Mouse (Mus musculus) small intestine, adult 2 months (tissue): ENCODE measurements around the gene Slc25a5. TPM values are rescaled to one million over a fixed set of nuclear protein-coding genes. Genes with fewer than 3 reads are reported as not detected.

Source experiments
- H3K27ac ChIP-seq: fragments of 200-500 bp; 2 replicates; pipeline ENCODE4 v1.5.1; 2012; ENCODE audit warnings: low read depth, low read length, control low read depth, inconsistent platforms; ENCODE audit not compliant: insufficient read depth
- H3K27me3 ChIP-seq: fragments of 200-500 bp; 2 replicates; pipeline ENCODE4 v1.6.1; 2012; ENCODE audit warnings: mild to moderate bottlenecking, moderate library complexity, low read length, inconsistent platforms; ENCODE audit not compliant: control insufficient read depth, insufficient read depth
- H3K36me3 ChIP-seq: fragments of 200-500 bp; 2 replicates; pipeline ENCODE4 v1.6.1; 2012; ENCODE audit warnings: mild to moderate bottlenecking, low read length, control low read depth, inconsistent platforms; ENCODE audit not compliant: control insufficient read depth, insufficient read depth
- H3K4me1 ChIP-seq: fragments of 200-500 bp; 2 replicates; pipeline ENCODE4 v1.6.1; 2012; ENCODE audit warnings: low read length, inconsistent platforms, mixed read lengths; ENCODE audit not compliant: control insufficient read depth, insufficient read depth, insufficient read length
- H3K4me3 ChIP-seq: fragments of 200-500 bp; 2 replicates; pipeline ENCODE4 v1.5.1; 2012; ENCODE audit warnings: low read depth, mild to moderate bottlenecking, control low read depth, inconsistent platforms, low read length, moderate library complexity
- CTCF ChIP-seq: fragments of 200-500 bp; IDR thresholded peaks from 2 replicates; pipeline ENCODE4 v1.5.1; 2012; ENCODE audit warnings: low read depth, mild to moderate bottlenecking, control low read depth, inconsistent platforms, low read length, moderate library complexity, mixed read lengths; ENCODE audit not compliant: insufficient replicate concordance, insufficient read length; ENCODE audit errors: extremely low read depth
- POLR2A ChIP-seq: fragments of 200-500 bp; IDR thresholded peaks from 2 replicates; pipeline ENCODE4 v1.6.1; 2012; ENCODE audit warnings: low read depth, mild to moderate bottlenecking, control low read depth, inconsistent platforms, low read length, moderate library complexity
- WGBS: fragments of 180-500 bp; shearing (Covaris S2); methylation state at CpG from one replicate; pipeline ENCODE4 v1.1.7; 2018; 5-methylcytosine and 5-hydroxymethylcytosine counted together
- polyA plus RNA-seq: library from polyadenylated mRNA; depleted of rRNA; stranded (reverse); fragments of >200 nt; gene quantifications from 2 replicates; pipeline ENCODE4 v1.2.3, GENCODE M21; 2012

Slc25a5 gene
- polyA plus RNA-seq, 1 experiment, result 2,171 TPM

GRCm38 (mm10) chrX:36758566-36758965 is 36.9 kb upstream of the Slc25a5 start:
- no peaks in the 10 kb centered on the region for H3K36me3 ChIP-seq
- H3K4me1 ChIP-seq, result peaks cover 10% of the 10 kb centered on the region; the same call in 1 of the 2 replicates
- TF ChIP-seq POLR2A, result no peak
- no peak for TF ChIP-seq CTCF
- H3K27ac ChIP-seq, result no peak overlapping the region
- no peaks in the 10 kb centered on the region for H3K27me3 ChIP-seq
- H3K4me3 ChIP-seq, result no peak overlapping the region
- 57% methylated on average over 6 of the region's 6 CpGs for WGBS

GRCm38 (mm10) chrX:36760946-36761635 is 34.4 kb upstream of the Slc25a5 start:
- no peaks in the 10 kb centered on the region for H3K36me3 ChIP-seq
- H3K4me1 ChIP-seq, result peaks cover 10% of the 10 kb centered on the region; the same call in 1 of the 2 replicates
- no peaks in the 10 kb centered on the region for H3K27me3 ChIP-seq
- no peak overlapping the region for H3K4me3 ChIP-seq
- TF ChIP-seq POLR2A, result no peak
- TF ChIP-seq CTCF, result no peak
- WGBS, result 55% methylated on average over 6 of the region's 6 CpGs
- peak overlapping the region; percentile 92 for H3K27ac ChIP-seq

GRCm38 (mm10) chrX:36762289-36762688 is 33.2 kb upstream of the Slc25a5 start:
- Histone ChIP-seq H3K27ac (peak overlapping the region; percentile 92), H3K4me1 (peaks cover 10% of the 10 kb centered on the region; the same call in 1 of the 2 replicates), H3K36me3 (no peaks in the 10 kb centered on the region), H3K4me3 (no peak overlapping the region; the same call in 1 of the 2 replicates), H3K27me3 (no peaks in the 10 kb centered on the region)
- TF ChIP-seq POLR2A (no peak), CTCF (no peak)
- 38% methylated on average over 5 of the region's 5 CpGs for WGBS

GRCm38 (mm10) chrX:36762894-36763293 is 32.6 kb upstream of the Slc25a5 start:
- H3K36me3 ChIP-seq, result no peaks in the 10 kb centered on the region
- no peaks in the 10 kb centered on the region for H3K27me3 ChIP-seq
- 24% methylated on average over 4 of the region's 4 CpGs for WGBS
- H3K4me1 ChIP-seq, result peaks cover 10% of the 10 kb centered on the region; the same call in 1 of the 2 replicates
- peak overlapping the region; percentile 96 for H3K27ac ChIP-seq
- peak overlapping the region; percentile 1; the same call in 1 of the 2 replicates for H3K4me3 ChIP-seq
- TF ChIP-seq POLR2A, result no peak
- TF ChIP-seq CTCF, result no peak

GRCm38 (mm10) chrX:36763298-36763933 is 32.0 kb upstream of the Slc25a5 start:
- H3K27ac ChIP-seq, result peak overlapping the region; percentile 96

GRCm38 (mm10) chrX:36763934-36764317 is 31.5 kb upstream of the Slc25a5 start:
- peaks cover 10% of the 10 kb centered on the region; the same call in 1 of the 2 replicates for H3K4me1 ChIP-seq
- no peaks in the 10 kb centered on the region for H3K36me3 ChIP-seq
- WGBS, result 62% methylated on average over 2 of the region's 2 CpGs
- no peaks in the 10 kb centered on the region for H3K27me3 ChIP-seq
- H3K4me3 ChIP-seq, result no peak overlapping the region
- peak overlapping the region; percentile 96; the same call in 1 of the 2 replicates for H3K27ac ChIP-seq
- no peak for TF ChIP-seq CTCF
- TF ChIP-seq POLR2A, result no peak

More at GRCm38 (mm10) chrX:36763298-36763933, 32.0 kb upstream of the Slc25a5 start:
- no peak for TF ChIP-seq CTCF
- no peak for TF ChIP-seq POLR2A
- WGBS, result 33% methylated on average over 11 of the region's 11 CpGs
- H3K4me1 ChIP-seq, result peaks cover 10% of the 10 kb centered on the region; the same call in 1 of the 2 replicates
- no peaks in the 10 kb centered on the region for H3K36me3 ChIP-seq
- H3K27me3 ChIP-seq, result no peaks in the 10 kb centered on the region
- peak overlapping the region; percentile 1; the same call in 1 of the 2 replicates for H3K4me3 ChIP-seq

- WGBS, result 69% methylated on average over 5 of the region's 5 CpGs
- Histone ChIP-seq H3K4me3 (no peak overlapping the region), H3K27me3 (no peaks in the 10 kb centered on the region), H3K36me3 (no peaks in the 10 kb centered on the region), H3K27ac (no peak overlapping the region), H3K4me1 (peaks cover 3% of the 10 kb centered on the region; the same call in 1 of the 2 replicates)
- TF ChIP-seq POLR2A, result no peak
These were observed 28.1 kb upstream of the Slc25a5 start for GRCm38 (mm10) chrX:36767386-36767785.
